Mouse (Mus musculus) embryo, embryonic 10.5 days (tissue): ENCODE data around the gene Cpsf3.

ENCODE experiments used
- DNase-seq: peaks from one replicate; pipeline ENCODE4 v3.0.0-alpha.2; 2015; ENCODE audit warnings: low spot score

The Cpsf3 gene

GRCm38 (mm10) chr12:21333766-21334165, 48.6 kb downstream of the Cpsf3 start:
- DNase-seq: no peak

GRCm38 (mm10) chr12:21335869-21336268, 50.7 kb downstream of the Cpsf3 start:
- DNase-seq: no peak

- no peak for DNase-seq
These were observed 52.0 kb downstream of the Cpsf3 start for GRCm38 (mm10) chr12:21337171-21337570.

GRCm38 (mm10) chr12:21340674-21341073, 55.5 kb downstream of the Cpsf3 start:
- no peak for DNase-seq

GRCm38 (mm10) chr12:21346972-21347371, 61.8 kb downstream of the Cpsf3 start:
- DNase-seq: no peak

- DNase-seq: peak; percentile 27
These were observed 65.1 kb downstream of the Cpsf3 start for GRCm38 (mm10) chr12:21350113-21350876.

GRCm38 (mm10) chr12:21353681-21354080, 68.5 kb downstream of the Cpsf3 start:
- DNase-seq: no peak

- no peak for DNase-seq
These were observed 77.5 kb downstream of the Cpsf3 start for GRCm38 (mm10) chr12:21362686-21363085.

GRCm38 (mm10) chr12:21363195-21363594, 78.0 kb downstream of the Cpsf3 start:
- no peak for DNase-seq
